Mouse (Mus musculus) mature B cell (primary cell): Measurements from ENCODE around the gene Fkbp8.

Source experiments
- in situ Hi-C: fragments of 300-500 bp; cut with MboI; formaldehyde crosslinking; loops from 2 replicates; pipeline ENCODE4 v1.14.3; 2019

Fkbp8 gene

DNA sequence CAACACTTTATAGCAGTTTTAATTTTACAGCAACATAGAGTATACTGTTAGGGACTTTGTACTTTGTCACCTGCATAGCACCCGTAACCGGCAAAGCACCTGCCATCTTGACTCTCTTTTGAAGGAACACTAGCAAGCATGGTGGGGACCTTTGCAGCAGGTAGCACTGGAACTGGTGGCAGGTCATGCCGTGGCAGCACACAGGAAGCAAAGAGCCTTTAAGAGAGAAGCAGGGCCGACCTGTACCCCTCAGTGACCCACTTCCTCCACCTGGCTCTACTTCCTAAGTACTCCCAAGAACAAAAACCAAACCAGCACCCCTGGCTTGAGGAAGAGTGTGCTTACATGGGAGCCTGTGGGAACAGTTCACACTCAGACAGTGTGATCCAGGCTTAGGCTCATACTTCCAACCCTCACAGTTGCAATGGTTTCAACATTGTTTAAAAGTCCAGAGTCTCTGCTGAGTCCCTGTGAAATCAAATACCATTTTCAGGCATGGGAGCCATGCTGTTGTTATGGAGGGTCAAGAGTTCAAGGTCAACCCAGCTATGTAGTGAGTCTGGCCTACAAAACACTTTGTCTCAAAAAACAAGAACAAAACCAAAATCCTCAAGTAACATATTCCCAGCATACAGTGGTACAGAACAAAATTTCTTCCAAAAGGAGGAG lies 27.7 kb downstream of the Fkbp8 start:
- in situ Hi-C loops = no loop called here

DNA sequence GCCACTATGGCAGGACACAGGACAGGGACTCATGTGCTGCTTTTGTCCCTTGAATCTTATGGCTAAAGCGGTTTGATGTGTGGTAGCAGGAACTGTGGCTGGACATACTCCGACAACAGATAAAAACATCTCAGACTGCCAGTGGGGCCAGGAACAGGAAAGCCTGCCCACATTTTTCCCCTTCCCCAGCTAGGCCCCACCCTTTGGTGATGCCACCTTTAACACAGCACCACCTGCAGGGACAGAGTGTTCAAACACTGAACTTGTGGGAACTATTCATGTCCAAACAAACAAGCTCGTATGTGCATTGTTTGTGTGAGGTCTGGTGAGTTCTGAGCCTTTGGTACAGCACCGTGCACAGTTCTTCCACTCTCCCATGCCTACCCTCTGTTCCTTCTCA lies 30.8 kb downstream of the Fkbp8 start:
- in situ Hi-C loops = no loop called here

DNA sequence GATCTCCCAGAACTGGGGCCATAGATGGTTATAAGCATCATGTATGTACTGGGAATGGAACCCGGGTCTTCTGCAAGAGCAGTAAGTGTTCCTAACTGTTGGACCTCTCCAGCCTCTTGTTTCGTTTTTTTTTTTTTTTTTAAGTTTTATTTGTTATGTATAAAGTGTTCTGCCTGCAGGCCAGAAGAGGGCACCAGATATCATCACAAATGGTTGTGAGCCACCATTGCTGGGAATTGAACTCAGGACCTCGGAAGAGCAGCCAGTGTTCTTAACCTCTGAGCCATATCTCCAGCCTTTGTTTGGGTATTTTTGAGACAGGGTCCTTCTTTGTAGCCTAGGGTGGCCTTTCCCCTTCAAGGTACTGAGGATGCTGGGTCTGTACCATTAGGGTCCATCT lies 31.5 kb downstream of the Fkbp8 start:
- in situ Hi-C loops = no loop called here

DNA sequence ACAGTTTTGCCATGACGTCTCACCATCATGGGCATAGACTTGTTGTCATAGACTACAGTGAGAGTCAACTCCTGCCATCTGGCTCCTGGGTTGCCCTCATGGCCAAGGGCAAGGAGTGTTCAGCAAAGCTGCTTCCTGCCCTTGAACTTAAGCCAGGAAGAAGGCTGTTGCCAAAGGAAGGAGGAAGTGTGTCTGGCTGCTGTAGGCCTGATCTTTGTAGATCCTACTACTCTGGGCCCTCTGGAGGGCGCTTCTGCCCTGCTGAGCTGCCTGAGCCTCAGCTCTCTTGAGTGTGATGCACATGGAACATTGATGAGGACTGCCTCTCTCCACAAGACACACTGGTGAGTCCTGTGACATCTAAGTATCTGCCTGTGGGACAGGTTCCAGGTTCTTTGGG lies 32.6 kb downstream of the Fkbp8 start:
- in situ Hi-C loops = no loop called here

DNA sequence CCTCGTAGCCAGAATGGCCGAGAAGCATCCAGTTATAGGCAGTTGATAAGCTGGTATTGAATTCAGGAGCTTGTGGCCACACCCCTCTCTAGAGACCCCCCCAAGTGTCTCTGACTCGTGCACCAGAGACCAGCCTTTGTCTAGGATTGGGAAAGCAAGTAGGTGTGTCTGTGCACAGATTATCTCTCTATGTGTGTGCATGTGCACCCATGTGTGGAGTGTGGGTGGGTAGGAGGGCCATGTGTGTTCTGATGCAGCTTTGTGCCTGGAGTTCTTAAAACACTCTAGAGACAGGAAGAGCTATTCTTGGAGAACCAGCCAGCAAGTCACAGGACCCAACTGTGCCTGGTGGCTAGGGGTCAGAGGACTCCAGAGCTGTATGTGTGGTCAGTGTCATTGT lies 33.0 kb downstream of the Fkbp8 start:
- in situ Hi-C loops = no loop called here

DNA sequence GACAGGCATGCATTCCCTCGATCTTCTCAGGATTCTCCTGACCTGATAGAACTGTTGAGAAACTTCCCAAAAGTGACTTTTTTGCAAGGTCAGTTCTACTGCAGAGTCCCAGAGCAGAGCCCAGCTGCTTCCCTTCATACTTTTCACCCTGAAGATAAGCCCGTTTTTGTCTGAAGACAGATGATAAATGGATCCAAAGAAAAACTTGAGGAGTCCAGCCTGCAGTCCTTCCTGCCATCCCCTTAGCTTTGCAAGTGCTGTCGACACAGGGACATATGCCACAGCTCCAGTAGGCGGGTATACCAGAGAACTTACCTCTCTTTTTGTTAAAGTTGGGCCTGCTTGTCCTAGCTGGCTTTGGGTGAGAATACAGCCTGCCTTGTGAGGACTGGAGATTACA lies 33.8 kb downstream of the Fkbp8 start:
- in situ Hi-C loops = no loop called here

DNA sequence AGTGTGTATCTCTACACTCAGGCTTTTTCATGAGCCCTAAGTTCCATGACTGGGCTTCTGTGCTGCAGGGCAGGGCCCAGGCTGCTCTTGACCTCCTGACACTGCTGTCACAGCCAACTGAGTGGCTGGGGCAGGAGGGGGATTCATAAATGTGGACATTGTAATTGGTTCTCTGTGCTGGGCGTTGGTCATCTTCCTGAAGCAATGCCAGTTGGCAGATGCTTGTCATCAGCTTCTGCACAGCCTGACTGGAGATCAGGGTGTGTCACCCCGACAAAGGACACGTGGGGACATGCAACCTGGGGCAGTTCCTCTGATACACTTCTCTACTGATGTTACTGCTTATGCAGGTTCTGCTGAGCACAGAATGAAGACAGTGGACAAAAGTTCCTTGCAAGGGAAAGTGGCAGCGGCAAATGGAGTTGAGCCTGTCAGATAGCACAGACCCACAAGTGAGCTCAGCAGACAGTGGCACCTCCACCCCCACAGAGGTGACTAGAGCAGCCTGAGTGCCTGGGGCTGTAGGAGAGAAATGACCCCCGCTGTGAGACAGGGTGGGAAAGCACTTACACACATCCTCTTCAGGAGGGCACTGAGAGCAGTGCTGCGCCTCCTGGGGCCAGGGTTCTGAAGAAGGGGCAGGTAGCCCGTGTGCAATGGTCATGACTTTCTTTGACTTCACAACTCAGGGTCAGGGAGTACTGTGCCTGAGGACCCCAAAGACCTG lies 34.4 kb downstream of the Fkbp8 start:
- in situ Hi-C loops = no loop called here

DNA sequence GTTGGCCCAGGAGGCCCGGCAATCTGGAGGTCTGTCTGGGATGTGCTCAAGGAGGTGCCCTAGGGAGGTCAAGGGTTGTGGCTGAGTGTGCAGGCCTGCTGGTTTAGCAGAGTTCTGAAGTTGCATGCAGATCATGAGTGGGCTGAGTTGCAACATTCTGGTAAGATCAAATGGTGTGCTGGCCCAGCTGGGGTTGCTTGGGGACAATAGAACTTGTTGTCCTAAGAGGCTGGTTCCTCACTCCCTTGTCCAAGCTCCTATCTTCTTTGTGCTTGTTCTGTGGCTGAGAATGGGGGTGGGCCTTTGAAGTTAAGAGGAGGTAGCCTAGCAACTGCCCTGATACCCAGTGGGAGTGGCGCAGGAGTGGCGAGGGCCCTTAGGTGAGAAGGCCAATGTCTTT lies 35.3 kb downstream of the Fkbp8 start:
- in situ Hi-C loops = no loop called here

DNA sequence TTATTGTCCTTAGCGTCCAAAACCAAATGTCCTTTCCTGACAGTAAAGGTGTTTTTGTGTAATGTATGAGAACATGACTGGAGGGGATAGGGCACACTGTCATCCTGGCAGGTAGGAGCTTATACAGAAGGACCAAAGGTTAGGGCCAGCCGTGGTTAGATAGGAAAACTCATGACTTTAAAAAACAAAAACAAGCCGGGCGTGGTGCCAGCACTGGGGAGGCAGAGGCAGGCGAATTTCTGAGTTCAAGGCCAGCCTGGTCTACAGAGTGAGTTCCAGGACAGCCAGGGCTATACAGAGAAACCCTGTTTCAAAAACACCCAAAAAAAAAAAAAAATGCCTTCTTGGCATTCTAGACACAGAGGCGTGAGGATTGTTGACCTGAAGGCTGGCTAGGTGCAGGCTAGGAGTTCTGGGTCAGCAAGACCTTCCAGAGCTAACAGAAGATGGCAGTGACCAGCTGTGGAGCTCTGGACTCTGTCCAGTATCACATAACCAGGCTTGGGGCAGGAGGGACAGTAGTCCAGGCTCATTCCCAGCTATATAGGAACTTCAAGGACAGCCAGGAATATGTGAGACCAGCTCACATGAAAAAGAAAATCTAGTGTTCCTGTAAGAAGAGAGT lies 36.4 kb downstream of the Fkbp8 start:
- in situ Hi-C loops = no loop called here

DNA sequence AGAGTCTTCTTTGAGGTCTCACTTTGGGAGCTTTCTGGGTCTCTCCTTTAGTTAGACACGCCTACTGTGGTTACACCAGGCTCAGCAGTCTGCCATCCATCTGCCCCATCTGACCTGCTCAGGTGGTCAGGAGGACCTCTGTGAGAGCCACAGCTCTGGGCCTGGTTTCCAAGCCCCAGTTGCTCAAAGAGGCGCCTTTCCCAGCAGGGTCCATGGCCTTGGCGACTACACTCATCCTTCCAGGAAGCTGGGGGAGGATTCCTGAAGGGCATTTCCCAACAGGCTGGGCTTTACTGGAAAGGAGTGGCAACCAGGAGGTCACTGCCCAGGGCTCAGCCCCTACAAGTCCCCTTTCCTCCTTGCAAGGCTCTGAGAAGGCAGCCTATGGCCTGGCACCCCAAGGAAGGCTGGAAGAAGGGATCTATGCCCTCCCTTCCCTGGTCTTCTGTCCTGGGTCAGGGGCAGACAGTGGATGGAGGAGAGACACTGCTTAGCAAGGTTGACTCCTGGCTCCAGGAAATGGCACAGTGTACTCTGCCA lies 37.2 kb downstream of the Fkbp8 start:
- in situ Hi-C loops = no loop called here

DNA sequence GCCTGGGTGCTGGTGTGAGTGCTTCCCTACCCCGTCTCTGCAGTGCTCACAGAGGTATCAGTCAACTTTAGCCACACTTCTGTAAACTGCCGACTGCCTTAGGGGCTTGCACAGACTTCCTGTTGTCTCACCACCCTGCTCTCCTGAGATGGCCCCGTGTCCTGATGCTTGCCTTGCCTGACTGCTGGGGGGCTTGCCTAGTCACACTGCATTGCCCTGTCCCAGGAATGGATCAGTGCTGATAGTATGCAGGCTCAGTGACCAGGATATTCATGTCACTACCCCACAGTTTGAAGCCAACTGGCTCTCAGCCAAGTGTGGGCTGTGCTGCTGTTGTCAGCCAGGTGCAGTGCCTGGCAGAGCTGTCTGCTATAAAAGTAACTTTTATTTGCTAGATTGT lies 38.0 kb downstream of the Fkbp8 start:
- in situ Hi-C loops = no loop called here

DNA sequence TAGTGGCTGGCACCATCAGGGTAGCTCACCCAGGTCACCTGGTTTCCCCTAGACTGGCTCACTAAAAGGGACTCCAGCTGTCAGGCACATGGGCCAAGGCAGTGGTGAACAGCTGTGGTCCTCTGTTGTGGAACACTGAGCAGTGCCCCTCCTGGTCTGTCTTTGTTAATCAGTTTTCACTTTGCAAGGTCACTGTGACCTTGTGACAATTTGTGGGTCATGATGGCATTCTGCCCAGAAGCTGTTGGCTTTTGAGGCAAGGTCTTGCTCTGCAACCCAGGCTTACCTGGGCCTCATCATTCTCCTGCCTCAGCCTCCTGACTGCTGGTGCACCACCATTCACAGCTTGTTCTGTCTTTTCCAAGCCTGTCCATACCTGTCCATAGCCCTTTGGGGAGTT lies 42.8 kb downstream of the Fkbp8 start:
- in situ Hi-C loops = no loop called here

DNA sequence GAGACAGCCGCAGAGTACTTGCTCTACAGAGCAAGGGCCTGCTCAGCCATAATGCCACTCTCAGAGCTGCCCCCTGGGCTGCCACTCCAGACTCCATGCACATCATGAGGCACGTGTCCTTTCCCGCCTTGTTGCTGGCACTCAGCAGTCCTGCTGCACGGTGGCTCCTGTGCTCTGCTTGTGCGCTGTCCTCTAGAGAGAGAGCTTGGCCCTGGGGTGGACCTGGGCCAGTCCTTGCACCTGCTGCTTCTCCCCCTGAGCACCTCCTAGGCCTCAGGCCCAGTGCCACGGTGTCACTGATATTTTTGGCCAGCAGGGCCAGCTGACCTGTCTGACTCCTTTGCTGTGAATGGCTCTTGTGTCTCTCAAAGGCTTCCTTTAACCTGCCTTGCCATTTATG lies 43.5 kb downstream of the Fkbp8 start:
- in situ Hi-C loops = no loop called here

DNA sequence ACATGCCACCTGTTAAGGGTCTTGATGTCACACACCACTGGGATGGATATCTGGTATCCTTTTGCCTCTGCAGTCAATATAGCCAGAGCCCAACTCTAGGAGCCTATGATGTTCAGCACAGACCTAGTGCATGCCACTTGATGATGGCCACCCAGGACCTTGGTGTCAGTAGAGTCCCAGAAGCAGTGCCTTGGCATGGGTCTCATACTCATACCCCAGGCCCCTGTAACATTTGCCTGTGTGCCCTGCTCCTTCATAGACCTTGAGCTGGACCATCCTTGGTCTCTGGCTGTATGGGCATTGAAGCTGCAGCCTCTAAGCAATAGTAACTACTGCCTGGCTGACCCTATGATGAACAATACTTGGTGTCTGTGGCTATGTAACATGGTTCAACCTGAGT lies 46.8 kb downstream of the Fkbp8 start:
- in situ Hi-C loops = no loop called here

DNA sequence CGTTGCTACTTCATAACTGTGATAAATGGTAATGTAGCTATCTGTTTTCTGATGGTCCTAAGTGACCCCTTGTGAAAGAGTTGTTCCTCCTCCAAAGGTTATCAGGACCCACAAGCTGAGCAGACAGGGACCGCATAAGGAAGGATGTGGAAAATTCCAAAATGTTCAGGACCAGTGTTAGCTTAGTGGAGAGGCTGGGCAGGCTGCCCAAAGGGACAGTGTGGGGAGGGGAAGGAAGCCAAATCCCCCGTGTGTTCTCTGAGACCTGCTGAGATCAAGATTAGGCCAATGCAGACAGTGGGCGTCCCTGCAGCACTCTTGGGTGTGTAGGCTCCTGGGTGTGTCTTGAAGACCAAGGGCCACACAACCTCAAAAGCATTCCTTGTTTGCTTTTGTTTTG lies 47.4 kb downstream of the Fkbp8 start:
- in situ Hi-C loops = no loop called here

DNA sequence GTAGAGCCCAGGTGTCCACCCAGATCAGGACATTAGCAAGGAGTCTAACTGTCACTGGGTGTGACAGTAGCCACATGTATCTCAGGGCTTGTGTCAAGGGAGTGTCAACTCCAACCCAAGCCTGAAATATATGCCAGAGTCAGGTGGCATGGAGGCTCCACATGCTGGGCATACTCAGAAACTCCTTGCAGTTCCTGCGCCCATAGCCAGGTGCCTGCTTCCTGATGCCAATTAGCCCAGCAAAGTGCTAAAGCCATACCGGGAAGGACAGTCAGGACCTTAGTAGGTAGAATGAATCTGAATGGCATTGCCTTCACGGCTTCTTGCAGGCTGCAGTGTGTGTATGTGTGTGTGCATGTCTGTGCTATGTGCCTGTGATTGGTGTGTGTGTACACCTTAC lies 49.7 kb downstream of the Fkbp8 start:
- in situ Hi-C loops = no loop called here

DNA sequence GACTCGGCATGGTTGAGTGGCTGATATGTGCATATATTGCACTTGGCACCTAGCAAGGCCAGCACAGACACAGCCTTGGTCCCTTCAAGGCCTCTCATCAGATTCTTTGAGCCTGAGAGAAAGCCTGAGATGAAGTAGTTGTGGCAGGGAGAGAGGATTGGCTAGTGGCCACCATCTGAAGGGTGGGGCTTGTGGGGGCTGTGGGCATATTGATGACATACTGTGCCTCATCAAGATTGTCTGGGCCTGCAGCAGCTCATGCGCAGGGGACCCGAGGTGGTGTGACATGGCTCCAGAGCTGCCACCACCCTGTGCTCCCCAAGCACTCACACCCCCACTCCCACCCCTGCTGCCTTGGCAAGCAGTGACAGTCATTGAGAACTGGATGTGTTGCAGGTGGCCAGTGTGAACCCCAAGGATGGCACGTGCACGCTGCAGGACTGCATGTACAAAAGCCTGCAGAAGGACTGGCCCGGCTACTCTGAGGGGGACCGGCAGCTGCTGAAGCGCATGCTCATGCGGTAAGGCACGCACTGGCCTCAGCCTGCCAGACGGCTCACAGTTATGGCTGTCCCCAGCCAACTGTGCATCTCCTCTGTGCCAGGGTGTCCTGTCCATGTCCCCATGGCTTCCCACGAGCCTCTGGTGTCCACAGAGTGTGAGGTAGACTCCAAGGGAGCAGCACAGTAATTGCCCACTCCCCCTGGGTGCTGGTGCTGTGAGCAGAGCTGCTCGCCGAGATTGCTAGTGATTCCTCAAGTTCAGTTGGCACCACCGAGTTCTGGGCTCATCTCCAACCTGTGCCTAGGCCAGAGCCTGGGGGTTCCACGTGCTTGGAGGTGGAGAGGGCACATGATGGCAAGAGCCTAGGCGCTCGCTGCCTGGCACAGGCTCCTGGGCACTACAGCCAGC lies 56.2 kb downstream of the Fkbp8 start:
- in situ Hi-C loops = no loop called here

DNA sequence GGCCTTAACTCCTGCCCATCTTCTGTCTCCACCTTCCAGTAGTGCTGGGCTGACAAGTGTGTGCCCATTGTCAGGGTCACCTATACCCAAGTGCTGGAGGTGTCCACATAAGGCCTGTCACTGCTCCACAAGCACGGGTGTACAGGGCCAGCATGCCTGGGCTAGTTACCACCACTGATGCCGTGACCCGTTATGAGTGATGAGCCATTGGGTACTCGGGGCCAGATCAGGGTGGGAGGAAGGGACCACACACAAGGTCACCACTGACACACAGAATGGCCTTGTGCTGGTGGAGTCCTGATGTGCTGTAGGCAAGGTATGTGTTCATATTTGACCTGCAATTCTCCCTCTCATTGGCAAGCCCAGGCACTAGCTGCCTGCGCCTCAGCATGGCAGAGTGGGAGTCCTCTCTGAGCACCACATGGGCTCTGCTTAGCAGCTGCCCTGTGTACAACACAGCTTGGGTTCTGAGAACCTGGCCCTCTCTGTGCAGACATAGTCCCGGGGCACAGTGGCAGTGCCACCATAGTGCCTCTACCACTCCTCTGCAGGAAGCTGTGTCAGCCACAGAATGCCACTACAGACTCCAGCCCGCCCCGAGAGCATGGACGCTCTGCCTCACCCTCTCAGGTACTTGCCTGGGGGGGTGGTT lies 57.2 kb downstream of the Fkbp8 start:
- in situ Hi-C loops = no loop called here
